Mouse (Mus musculus): ENCODE measurements at regions not wholly inside any gene's neighbourhood (a gene's known extent, or its start where the extent isn't known, plus 50 kb on each side); places are given as distances from the start of the nearest gene placed in this dataset.

- DNase-seq (ENCODE audit: low spot score), result no peak
Measured at GRCm38 (mm10) chr9:120628794-120629560, 57.7 kb downstream of the Rpl14 start.

DNA sequence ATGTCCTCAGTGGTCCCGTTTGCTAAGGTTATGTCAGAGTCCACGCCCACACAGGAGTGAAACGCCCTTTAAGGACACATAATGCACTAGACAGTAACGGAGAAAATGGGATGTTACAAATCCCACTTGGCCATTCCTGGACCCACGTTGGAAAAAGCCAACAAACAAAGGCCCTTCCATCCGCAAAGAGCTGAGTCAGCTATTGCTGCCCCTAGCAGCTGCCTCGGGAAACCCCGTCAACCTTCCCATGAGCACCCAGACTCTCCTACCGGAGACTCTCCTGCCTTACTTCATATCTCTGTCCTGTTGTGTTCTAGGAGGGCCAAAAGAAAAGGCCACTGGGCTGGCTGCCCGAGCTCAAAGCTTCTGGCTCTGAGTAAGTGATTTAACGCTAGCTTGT is 58.4 kb downstream of the Rpl14 start:
- DNase-seq (ENCODE audit: low spot score), result no peak

GRCm38 (mm10) chr9:120632821-120633220 is 61.6 kb downstream of the Rpl14 start:
- DNase-seq (ENCODE audit: low spot score), result no peak

- DNase-seq (ENCODE audit: low spot score), result no peak
Measured at GRCm38 (mm10) chr9:120642656-120643055, 71.4 kb downstream of the Rpl14 start.

GRCm38 (mm10) chr9:120643371-120643770 is 72.1 kb downstream of the Rpl14 start:
- no peak for DNase-seq (ENCODE audit: low spot score)

GRCm38 (mm10) chr9:120645776-120646175 is 74.5 kb downstream of the Rpl14 start:
- no peak for DNase-seq (ENCODE audit: low spot score)

DNA sequence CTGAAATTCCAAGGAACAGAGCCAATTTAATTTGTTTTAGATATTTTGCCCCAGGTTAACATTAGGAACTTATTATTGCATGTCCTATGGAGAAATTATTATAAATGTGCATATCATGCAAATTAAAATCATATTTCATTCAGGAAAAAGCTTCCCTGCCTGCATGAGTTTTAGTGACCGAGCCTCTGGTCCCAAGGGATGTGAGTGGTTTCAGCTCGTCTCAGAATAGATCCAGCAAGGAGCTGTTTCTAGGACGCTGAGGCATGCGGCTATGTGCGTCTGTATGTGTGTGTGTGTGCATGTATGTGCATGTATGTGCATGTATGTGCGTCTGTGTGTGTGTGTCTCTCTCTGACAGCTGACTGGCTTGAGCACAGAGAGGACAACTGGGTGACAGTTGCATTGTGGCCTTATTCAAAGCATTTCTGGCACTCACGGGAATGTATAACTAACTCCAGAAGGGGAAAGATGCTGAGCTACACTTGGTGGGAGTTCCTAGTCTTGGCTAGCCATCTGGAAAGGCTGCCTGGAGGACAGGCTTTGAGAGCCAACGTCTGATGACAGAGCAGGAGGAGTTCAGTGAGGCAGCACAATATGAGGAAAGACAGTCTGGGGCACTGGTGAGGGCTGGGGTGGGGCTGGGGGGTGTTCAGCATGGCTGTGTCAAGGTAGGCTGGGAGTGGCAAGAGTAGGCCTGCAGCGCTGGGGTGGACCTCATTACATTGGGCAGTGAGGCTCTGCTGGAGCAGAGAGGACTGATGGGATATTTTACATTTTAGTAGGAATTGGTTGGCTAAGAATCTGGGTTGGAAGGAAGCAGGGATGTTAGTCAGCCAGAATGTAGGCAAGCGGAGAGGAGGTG is 75.8 kb downstream of the Rpl14 start:
- DNase-seq (ENCODE audit: low spot score), result no peak

DNA sequence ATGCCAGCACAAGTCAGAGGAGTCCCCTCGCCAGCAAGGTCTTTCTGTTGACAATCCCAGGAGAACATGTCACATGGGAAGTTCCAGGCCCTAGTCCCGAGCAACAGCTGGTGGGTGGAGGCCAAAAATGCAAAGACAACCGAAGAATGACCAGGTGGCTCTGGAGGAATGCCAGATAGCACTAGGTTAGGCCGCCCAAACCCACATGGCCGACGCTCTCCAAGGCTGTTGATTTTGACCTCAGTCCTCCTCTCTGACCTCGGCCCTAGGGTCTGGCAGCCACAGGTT is 76.4 kb downstream of the Rpl14 start:
- no peak for DNase-seq (ENCODE audit: low spot score)

GRCm38 (mm10) chr9:120652733-120653132 is 81.5 kb downstream of the Rpl14 start:
- DNase-seq (ENCODE audit: low spot score), result no peak

DNA sequence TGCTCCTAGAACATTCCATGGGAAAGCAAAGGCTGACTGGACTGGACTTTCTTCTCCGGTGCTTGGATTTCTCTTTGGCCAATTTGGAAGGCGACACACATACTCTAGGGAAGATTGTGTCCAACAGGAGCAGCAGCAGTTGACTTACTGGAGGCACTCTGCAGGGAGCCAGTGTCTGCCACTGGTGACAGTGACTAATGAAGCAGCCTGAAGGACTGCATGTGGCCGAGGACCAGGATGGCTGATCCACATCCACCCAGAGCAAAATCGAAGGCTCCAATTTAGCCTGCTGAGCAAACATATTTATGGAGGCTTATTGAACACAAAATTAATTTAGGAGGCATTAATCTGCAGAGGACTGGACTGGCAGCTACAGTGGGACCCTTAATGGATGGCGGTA is 81.9 kb downstream of the Rpl14 start:
- DNase-seq (ENCODE audit: low spot score), result no peak

DNA sequence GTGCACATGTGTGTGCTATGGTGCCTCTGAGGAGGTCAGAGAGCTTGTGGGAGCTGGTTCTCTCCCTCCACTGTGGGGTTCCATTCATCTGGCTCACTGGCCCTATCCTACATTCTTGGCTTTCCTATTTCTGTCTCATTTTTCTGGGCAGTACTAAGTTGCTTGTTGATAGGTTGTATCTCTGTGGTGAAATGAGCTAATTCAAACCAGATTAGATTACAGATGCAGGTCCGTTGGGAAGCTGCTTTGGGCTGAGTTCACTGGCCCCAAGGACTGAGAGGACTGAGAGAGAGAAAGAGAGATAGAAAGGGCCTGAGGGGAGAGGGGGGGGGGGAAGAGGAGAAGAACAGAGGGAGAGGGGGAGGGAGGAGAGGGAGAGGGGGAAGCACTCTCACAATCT is 83.5 kb downstream of the Rpl14 start:
- DNase-seq (ENCODE audit: low spot score), result no peak

DNA sequence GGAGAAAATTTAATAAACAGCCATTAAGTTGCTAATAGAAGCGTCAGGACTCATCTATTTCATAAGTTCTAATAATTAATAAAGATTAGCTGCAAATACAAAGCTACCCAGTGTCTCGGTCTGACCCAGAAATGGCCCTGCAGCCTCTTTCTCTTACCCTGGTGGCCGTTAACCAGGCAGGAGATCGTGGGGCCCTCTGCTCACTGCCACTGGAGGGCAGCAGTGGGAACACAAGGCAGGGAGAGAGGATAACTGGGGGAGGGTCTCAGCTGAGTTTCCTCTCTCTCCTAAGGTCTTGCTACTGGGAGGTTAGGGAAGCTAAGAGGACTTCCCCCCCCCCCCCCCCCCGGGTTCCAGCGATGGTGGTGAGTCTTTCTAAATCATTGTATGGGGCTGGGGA is 85.7 kb downstream of the Rpl14 start:
- no peak for DNase-seq (ENCODE audit: low spot score)

GRCm38 (mm10) chr9:120657786-120658185 is 86.5 kb downstream of the Rpl14 start:
- no peak for DNase-seq (ENCODE audit: low spot score)

DNA sequence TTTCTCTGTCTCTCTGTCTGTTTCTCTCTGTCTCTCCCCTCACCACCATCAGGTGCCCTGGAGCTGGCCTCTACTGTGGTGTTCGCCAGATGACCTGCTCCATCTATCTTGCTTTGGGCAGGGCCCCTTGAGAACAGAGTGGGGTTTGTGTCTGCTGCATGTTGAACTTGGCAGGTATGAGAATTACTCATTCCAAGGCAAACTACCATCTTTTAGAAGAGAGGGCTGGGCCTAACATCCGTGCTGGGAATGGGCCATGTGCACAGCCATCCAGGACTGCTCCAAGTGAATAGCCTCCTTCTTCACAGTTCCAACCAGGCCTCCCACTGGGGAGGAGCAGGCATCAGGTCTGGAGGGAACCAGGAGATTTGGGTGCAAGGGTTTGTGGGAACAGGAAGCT is 87.3 kb downstream of the Rpl14 start:
- no peak for DNase-seq (ENCODE audit: low spot score)

- DNase-seq (ENCODE audit: low spot score), result no peak
Measured at GRCm38 (mm10) chr9:120661226-120661625, 90.0 kb downstream of the Rpl14 start.

- DNase-seq (ENCODE audit: low spot score), result no peak
Measured at GRCm38 (mm10) chr9:120661641-120662227, 90.5 kb downstream of the Rpl14 start.

DNA sequence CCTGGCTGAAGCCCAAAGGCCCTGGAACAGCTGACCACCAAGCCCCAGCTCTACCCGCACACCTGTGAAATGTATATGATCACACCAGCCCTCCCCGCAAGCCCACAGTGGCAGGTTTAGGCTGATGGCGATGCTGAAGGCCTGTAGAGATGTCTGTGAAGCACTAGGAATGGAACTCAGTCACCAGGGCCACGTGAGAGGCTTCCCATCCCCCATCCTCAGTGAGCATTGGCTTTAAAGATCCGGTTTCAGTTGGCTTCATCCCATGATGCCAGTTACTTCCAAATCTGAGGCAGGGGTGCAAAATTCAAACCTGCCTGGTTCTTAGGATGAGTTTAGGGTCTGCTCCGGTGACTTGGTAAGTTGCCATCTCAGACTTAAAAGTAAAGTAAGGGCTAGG is 91.9 kb downstream of the Rpl14 start:
- DNase-seq (ENCODE audit: low spot score), result no peak

DNA sequence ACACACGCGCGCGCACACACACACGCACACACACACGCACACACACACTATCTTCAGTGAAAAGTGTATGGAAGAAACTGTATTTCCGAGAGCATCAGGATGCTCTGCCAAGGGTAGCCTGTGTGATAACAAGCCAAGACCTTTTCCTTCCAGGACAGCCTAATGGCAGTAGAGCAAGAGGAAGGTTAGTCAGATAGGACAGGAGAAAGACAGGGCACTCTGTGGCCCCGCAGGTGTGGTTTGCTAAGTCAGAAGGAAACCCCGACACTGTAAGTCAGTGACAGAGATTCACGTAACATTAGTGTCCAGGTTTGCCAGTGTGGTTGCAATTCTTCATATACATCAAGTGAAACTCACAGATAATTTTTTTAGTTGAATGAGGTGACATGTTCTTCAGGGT is 92.8 kb downstream of the Rpl14 start:
- no peak for DNase-seq (ENCODE audit: low spot score)

DNA sequence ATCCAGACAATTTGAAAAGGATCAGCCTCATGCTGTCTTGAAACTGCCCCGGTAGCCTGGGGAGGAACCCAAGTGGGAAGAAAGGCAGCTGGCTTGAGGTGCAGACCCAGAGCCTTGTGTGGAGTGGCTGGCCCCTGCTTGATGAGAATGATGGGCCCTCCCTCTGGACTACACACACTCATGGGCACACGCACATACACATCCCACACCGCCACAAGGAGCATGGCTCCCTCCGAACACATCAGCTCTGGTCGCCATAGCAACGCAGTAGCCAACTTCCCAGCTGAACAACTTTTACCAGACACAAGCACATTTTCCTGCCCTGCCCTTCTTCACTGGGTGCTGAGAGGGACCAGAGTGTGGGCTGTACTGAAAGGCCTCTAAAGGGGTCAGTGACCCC is 101.2 kb downstream of the Rpl14 start:
- DNase-seq (ENCODE audit: low spot score), result no peak

DNA sequence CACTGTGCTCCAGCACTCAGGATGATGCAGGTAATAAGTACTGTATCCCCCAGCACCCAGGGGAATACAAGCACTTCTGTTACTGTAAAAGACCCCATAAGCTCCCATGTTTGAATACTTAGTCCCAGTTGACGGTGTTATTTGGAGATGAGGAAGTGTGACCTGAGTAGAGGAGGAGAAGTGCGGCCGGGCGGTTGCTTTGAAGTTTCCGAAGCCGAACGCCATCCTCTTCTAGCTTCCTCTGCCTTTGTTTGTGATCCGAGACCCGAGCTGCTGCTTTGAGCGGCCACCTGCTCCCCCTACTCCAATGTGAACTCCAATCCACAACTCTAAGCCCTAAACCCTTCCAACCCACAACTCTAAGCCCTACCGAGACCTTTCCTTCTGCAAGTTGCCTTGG is 103.6 kb downstream of the Rpl14 start:
- no peak for DNase-seq (ENCODE audit: low spot score)

GRCm38 (mm10) chr9:120675371-120676150 is 104.3 kb downstream of the Rpl14 start:
- DNase-seq (ENCODE audit: low spot score), result no peak

DNA sequence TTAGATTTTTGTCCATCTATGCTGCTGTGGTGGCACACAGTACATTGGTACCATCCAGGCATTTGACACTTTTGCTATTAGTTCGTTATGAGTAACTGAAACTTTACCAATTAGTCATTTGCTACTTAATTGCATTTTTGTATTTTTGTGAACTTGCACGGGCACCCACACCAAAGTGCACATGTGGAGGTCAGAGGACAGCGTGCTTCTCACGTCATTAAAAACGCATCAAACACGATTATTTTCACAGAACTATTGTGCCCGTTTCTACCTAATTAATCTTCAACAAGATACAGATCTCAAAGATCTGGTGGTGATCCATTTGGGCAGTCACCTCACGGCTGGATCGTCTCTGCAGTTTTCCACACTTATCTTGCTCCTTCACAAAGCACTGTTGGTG is 105.1 kb downstream of the Rpl14 start:
- no peak for DNase-seq (ENCODE audit: low spot score)

- no peak for DNase-seq (ENCODE audit: low spot score)
Measured at GRCm38 (mm10) chr9:120676771-120677170, 105.5 kb downstream of the Rpl14 start.

Data from c-Kit-positive CD71-positive TER-119-positive erythroid progenitor cells, embryonic 14.5 days (primary cell).